7 mouse cellular contexts compared by ENCODE assay signal in the genomic region with DNA sequence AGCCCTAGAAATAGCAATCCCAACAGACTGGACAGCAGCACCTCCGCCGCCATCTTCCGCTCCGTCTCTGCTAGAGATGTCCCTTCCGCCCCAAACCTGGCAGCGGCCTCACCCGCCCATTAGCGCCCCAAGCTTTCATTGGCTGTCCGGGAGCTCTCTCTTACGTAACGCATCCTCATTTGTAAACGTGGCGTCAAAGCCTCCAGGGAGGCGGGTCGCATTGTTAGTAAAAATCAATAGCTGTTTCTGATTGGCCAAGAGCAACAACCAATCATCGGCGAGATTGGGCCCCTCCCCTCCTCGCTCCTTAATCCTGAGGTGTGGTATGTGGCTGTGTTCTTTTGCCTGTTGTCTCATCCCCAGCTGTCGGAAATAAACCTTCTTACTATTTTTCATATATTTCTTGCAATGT. TPM values are rescaled to one million over a fixed set of nuclear protein-coding genes. Genes with fewer than 3 reads are reported as not detected.
DNase-seq lines count a peak whose midpoint lies in the region; ATAC-seq lines count a peak whose summit lies in the region.

A gene (minus strand): TSS at position 66 of the 412 bp plus-strand sequence.

- no peak within 1 kb of the TSS for H3K27ac ChIP-seq in embryonic facial prominence, embryonic 11.5 days (replicated peaks; ENCODE audit: low read depth, low read length)
- H3K27ac ChIP-seq in limb, embryonic 10.5 days = peak within 1 kb of the TSS; percentile 79
- H3K27ac ChIP-seq in midbrain, embryonic 13.5 days = peak within 1 kb of the TSS; percentile 92

- peak; percentile 98 for DNase-seq in adrenal gland, postnatal 14 days
- DNase-seq in embryonic facial prominence, embryonic 11.5 days (ENCODE audit: low spot score) = peak; percentile 99
- DNase-seq in kidney, adult 11 months = peak; percentile 98
- DNase-seq in limb, embryonic 10.5 days (ENCODE audit: low spot score) = peak; percentile 94
- DNase-seq in spleen, adult 12 weeks (ENCODE audit: low spot score) = peak; percentile 91

- H3K9ac ChIP-seq in embryonic facial prominence, embryonic 11.5 days (replicated peaks; ENCODE audit: low read length) = peak within 1 kb of the TSS; percentile 77
- H3K9ac ChIP-seq in midbrain, embryonic 13.5 days (replicated peaks) = peak within 1 kb of the TSS; percentile 91

- no peaks in the 10 kb centered on the region for H3K27me3 ChIP-seq in embryonic facial prominence, embryonic 11.5 days (ENCODE audit: control insufficient read depth, insufficient read depth, low read length)
- no peaks in the 10 kb centered on the region for H3K27me3 ChIP-seq in limb, embryonic 10.5 days (ENCODE audit: low read depth, poor library complexity, severe bottlenecking)
- no peaks in the 10 kb centered on the region for H3K27me3 ChIP-seq in midbrain, embryonic 13.5 days

- H3K9me3 ChIP-seq in embryonic facial prominence, embryonic 11.5 days (replicated peaks; ENCODE audit: control insufficient read depth, low read length) = no peaks in the 10 kb centered on the region
- no peaks in the 10 kb centered on the region for H3K9me3 ChIP-seq in limb, embryonic 10.5 days (replicated peaks)
- H3K9me3 ChIP-seq in midbrain, embryonic 13.5 days = no peaks in the 10 kb centered on the region

- peak within 1 kb of the TSS; percentile 84 for H3K4me3 ChIP-seq in embryonic facial prominence, embryonic 11.5 days (ENCODE audit: low read depth, low read length)
- peak within 1 kb of the TSS; percentile 86 for H3K4me3 ChIP-seq in limb, embryonic 10.5 days
- H3K4me3 ChIP-seq in midbrain, embryonic 13.5 days (replicated peaks) = peak within 1 kb of the TSS; percentile 93

- H3K36me3 ChIP-seq in embryonic facial prominence, embryonic 11.5 days (replicated peaks; ENCODE audit: control insufficient read depth, insufficient read depth, low read depth, low read length) = peaks cover 5% of the 10 kb centered on the region
- peaks cover 34% of the 10 kb centered on the region for H3K36me3 ChIP-seq in limb, embryonic 10.5 days
- H3K36me3 ChIP-seq in midbrain, embryonic 13.5 days = peaks cover 34% of the 10 kb centered on the region

- H3K4me1 ChIP-seq in embryonic facial prominence, embryonic 11.5 days (ENCODE audit: control insufficient read depth, insufficient read depth, low read length) = no peaks in the 10 kb centered on the region
- peaks cover 25% of the 10 kb centered on the region for H3K4me1 ChIP-seq in limb, embryonic 10.5 days
- H3K4me1 ChIP-seq in midbrain, embryonic 13.5 days (replicated peaks) = peaks cover 31% of the 10 kb centered on the region

- under 1% methylated on average over 19 of the region's 19 CpGs for WGBS in embryonic facial prominence, embryonic 11.5 days
- under 1% methylated on average over 19 of the region's 19 CpGs for WGBS in limb, embryonic 10.5 days
- WGBS in midbrain, embryonic 13.5 days = under 1% methylated on average over 19 of the region's 19 CpGs

- ATAC-seq in embryonic facial prominence, embryonic 11.5 days (replicated peaks; ENCODE audit: insufficient number of reproducible peaks, low FRiP score, low TSS enrichment, low read depth) = peak; percentile 94
- peak; percentile 93 for ATAC-seq in granulocyte monocyte progenitor cell, adult 5-6 weeks (replicated peaks; ENCODE audit: poor library complexity, severe bottlenecking)
- peak; percentile 96 for ATAC-seq in midbrain, embryonic 13.5 days

- H3K4me2 ChIP-seq in embryonic facial prominence, embryonic 11.5 days (ENCODE audit: low read depth, low read length) = peak within 1 kb of the TSS; percentile 68
- peak within 1 kb of the TSS; percentile 96 for H3K4me2 ChIP-seq in midbrain, embryonic 13.5 days (replicated peaks)

RNA-seq across cellular contexts. Expression of the gene that starts here (rescaled TPM):
- 97.9 and 108 TPM in 2 replicates for total RNA-seq in adrenal gland, postnatal 14 days (2021)
- polyA plus RNA-seq in embryonic facial prominence, embryonic 11.5 days (2014; fragmentation: Nextera tagmentation; extraction: Ambion mirVana) = 29.5 and 29.9 TPM in 2 replicates
- 73.3 and 80.0 TPM in 2 replicates for total RNA-seq in granulocyte monocyte progenitor cell, adult 5-6 weeks (2014; fragmentation: Nextera tagmentation)
- total RNA-seq in granulocyte monocyte progenitor cell, adult 5-6 weeks (2017) = 202 and 218 TPM in 2 replicates
- polyA plus RNA-seq in limb, embryonic 10.5 days (2016; fragmentation: Nextera tagmentation; extraction: Ambion mirVana) = 41.3 and 49.7 TPM in 2 replicates
- polyA plus RNA-seq in midbrain, embryonic 13.5 days (2015; fragmentation: Nextera tagmentation; extraction: Ambion mirVana) = 134 and 138 TPM in 2 replicates
